Mouse (Mus musculus): Measurements from ENCODE around the gene C2cd3. TPM values are rescaled to one million over a fixed set of nuclear protein-coding genes. Genes with fewer than 3 reads are reported as not detected.

Gene C2cd3
- total RNA-seq, 2 experiments from 2014 or later, result 16.9 to 18.2 TPM

GRCm38 (mm10) chr7:100399231-100399913, 27.3 kb downstream of the C2cd3 start:
- intact Hi-C loops (cut with DNase I), result no loop called here
- no peak for DNase-seq (ENCODE audit: low spot score in 2 of 2)

GRCm38 (mm10) chr7:100400899-100401539, 29.0 kb downstream of the C2cd3 start:
- intact Hi-C loops (cut with DNase I), result no loop called here
- DNase-seq (ENCODE audit: low spot score in 2 of 2), result no peak

- intact Hi-C loops (cut with DNase I), result no loop called here
Measured at GRCm38 (mm10) chr7:100402715-100403114, 30.7 kb downstream of the C2cd3 start.

GRCm38 (mm10) chr7:100407677-100408076, 35.6 kb downstream of the C2cd3 start:
- DNase-seq (ENCODE audit: low spot score in 2 of 2), result no peak
- intact Hi-C loops (cut with DNase I), result no loop called here

More at GRCm38 (mm10) chr7:100402715-100403114, 30.7 kb downstream of the C2cd3 start:
- no peak for DNase-seq (ENCODE audit: low spot score in 2 of 2)

GRCm38 (mm10) chr7:100408684-100409083, 36.7 kb downstream of the C2cd3 start:
- intact Hi-C loops (cut with DNase I), result no loop called here
- no peak for DNase-seq (ENCODE audit: low spot score in 2 of 2)

GRCm38 (mm10) chr7:100425795-100426194, 53.8 kb downstream of the C2cd3 start:
- no peak for DNase-seq (ENCODE audit: low spot score in 2 of 2)
- intact Hi-C loops (cut with DNase I), result no loop called here

GRCm38 (mm10) chr7:100429102-100429501, 57.1 kb downstream of the C2cd3 start:
- intact Hi-C loops (cut with DNase I), result no loop called here

GRCm38 (mm10) chr7:100429911-100430310, 57.9 kb downstream of the C2cd3 start:
- no peak for DNase-seq (ENCODE audit: low spot score in 2 of 2)
- intact Hi-C loops (cut with DNase I), result no loop called here

More at GRCm38 (mm10) chr7:100429102-100429501, 57.1 kb downstream of the C2cd3 start:
- peak; percentile 56 to 68 for DNase-seq (ENCODE audit: low spot score in 2 of 2)

GRCm38 (mm10) chr7:100431103-100431502, 59.1 kb downstream of the C2cd3 start:
- intact Hi-C loops (cut with DNase I), result no loop called here
- peak; percentile 14 to 20 for DNase-seq (ENCODE audit: low spot score in 2 of 2)

- DNase-seq (ENCODE audit: low spot score in 2 of 2), result no peak
- intact Hi-C loops (cut with DNase I), result no loop called here
Measured at GRCm38 (mm10) chr7:100433295-100433694, 61.3 kb downstream of the C2cd3 start.

- intact Hi-C loops (cut with DNase I), result no loop called here
- no peak for DNase-seq (ENCODE audit: low spot score in 2 of 2)
Measured at GRCm38 (mm10) chr7:100443728-100444127, 71.7 kb downstream of the C2cd3 start.

- no peak for DNase-seq (ENCODE audit: low spot score in 2 of 2)
- intact Hi-C loops (cut with DNase I), result no loop called here
Measured at GRCm38 (mm10) chr7:100446271-100446670, 74.2 kb downstream of the C2cd3 start.

GRCm38 (mm10) chr7:100448530-100448929, 76.5 kb downstream of the C2cd3 start:
- intact Hi-C loops (cut with DNase I), result no loop called here
- DNase-seq (ENCODE audit: low spot score in 2 of 2), result no peak

GRCm38 (mm10) chr7:100448985-100449384, 77.0 kb downstream of the C2cd3 start:
- intact Hi-C loops (cut with DNase I), result no loop called here
- no peak for DNase-seq (ENCODE audit: low spot score in 2 of 2)

GRCm38 (mm10) chr7:100458153-100458552, 86.1 kb downstream of the C2cd3 start:
- no peak for DNase-seq (ENCODE audit: low spot score in 2 of 2)
- intact Hi-C loops (cut with DNase I), result no loop called here

- no peak for DNase-seq (ENCODE audit: low spot score in 2 of 2)
- intact Hi-C loops (cut with DNase I), result no loop called here
Measured at GRCm38 (mm10) chr7:100459862-100460261, 87.8 kb downstream of the C2cd3 start.

GRCm38 (mm10) chr7:100461621-100462151, 89.7 kb downstream of the C2cd3 start:
- peak; percentile 72 to 89 for DNase-seq (ENCODE audit: low spot score in 2 of 2)
- intact Hi-C loops (cut with DNase I), result no loop called here

- DNase-seq (ENCODE audit: low spot score in 2 of 2), result no peak
- intact Hi-C loops (cut with DNase I), result no loop called here
Measured at GRCm38 (mm10) chr7:100463194-100463593, 91.2 kb downstream of the C2cd3 start.

GRCm38 (mm10) chr7:100463757-100464156, 91.7 kb downstream of the C2cd3 start:
- intact Hi-C loops (cut with DNase I), result no loop called here
- DNase-seq (ENCODE audit: low spot score in 2 of 2), result no peak

- no peak for DNase-seq (ENCODE audit: low spot score in 2 of 2)
- intact Hi-C loops (cut with DNase I), result no loop called here
Measured at GRCm38 (mm10) chr7:100464248-100464647, 92.2 kb downstream of the C2cd3 start.

GRCm38 (mm10) chr7:100465248-100465647, 93.2 kb downstream of the C2cd3 start:
- no peak for DNase-seq (ENCODE audit: low spot score in 2 of 2)
- intact Hi-C loops (cut with DNase I), result no loop called here
